Mouse (Mus musculus) liver, adult 2 months (tissue): ENCODE measurements around the gene Zfp708.
"Not testable (repeated sequence)": the region's sequence is repeated elsewhere in the genome, so short reads cannot be mapped to it uniquely, and the experiment has no call there.

ENCODE experiments used
- CTCF ChIP-seq: fragments of 200-500 bp; IDR thresholded peaks from 2 replicates; pipeline ENCODE4 v1.5.1; 2011; ENCODE audit warnings: low read depth, low read length, control low read depth
- POLR2A ChIP-seq: fragments of 200-500 bp; IDR thresholded peaks from 2 replicates; pipeline ENCODE4 v1.6.1; 2011; ENCODE audit warnings: low read length, control low read depth; ENCODE audit not compliant: insufficient read depth; ENCODE audit errors: extremely low read depth

DNA sequence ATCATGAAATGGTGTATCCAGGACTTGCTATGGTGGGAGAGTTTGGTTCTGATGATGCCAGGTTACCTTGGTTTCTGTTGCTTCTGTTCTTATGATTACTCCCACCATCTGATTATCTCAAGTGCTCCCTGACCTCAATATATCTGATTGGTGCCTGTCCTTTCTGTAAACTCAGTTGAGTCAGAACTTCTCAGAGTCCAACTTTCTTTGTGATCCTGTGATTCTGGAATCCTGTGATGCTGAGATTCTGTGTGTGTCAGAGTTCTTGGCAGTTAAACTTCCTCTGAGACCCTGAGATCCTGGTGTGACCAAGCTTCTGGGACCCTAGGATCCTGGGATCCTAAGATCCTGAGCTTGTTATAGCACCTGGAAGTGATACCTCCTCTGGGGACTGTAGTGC is 23.6 kb upstream of the Zfp708 start, which contains the start of gene Zfp759:
- not testable (repeated sequence) for TF ChIP-seq CTCF, POLR2A
